Mouse (Mus musculus): ENCODE data around the gene Odf4. TPM values are rescaled to one million over a fixed set of nuclear protein-coding genes. Genes with fewer than 3 reads are reported as not detected.
"Not testable (repeated sequence)": the region's sequence is repeated elsewhere in the genome, so short reads cannot be mapped to it uniquely, and the experiment has no call there.

Gene Odf4
- polyA plus RNA-seq (2021) = not detected

- in situ Hi-C loops (cut with MboI; ENCODE audit: low pct_unique_long_range_greater_than_20kb) = no loop called here
- peaks cover 25% of the 10 kb centered on the region for H3K27me3 ChIP-seq
- ChIA-PET CTCF (no interaction called here), POLR2A (interaction anchor here (1.5 kb wide), 1 partner anchor 13 kb away, joined by 4 read pairs; no protein-coding TSS in a partner anchor)
- DNase-seq (ENCODE audit: low read depth, low spot score) (no peak), ATAC-seq (no peak)
- TF ChIP-seq CTCF (IDR thresholded peaks at IDR 0.05) = no peak
Measured at GRCm38 (mm10) chr11:68926981-68927380, at the start of gene Odf4. Gene Odf4 (minus strand): TSS chr11:68927081.

- POLR2A ChIA-PET = no interaction called here
- in situ Hi-C loops (cut with MboI; ENCODE audit: low pct_unique_long_range_greater_than_20kb) = no loop called here
- DNase-seq (ENCODE audit: low read depth, low spot score) = no peak
- no peak for TF ChIP-seq CTCF (IDR thresholded peaks at IDR 0.05)
- H3K27me3 ChIP-seq = no peaks in the 10 kb centered on the region
- CTCF ChIA-PET = interaction anchor here (1.2 to 2.1 kb wide), 4 partner anchors 8 to 73 kb away, joined by 3 to 9 read pairs (median 6); partner anchors contain the start of gene Slc25a35
- ATAC-seq = no peak
Measured at GRCm38 (mm10) chr11:68975601-68976000, 48.7 kb upstream of the Odf4 start.

GRCm38 (mm10) chr11:68975085-68975484, 48.2 kb upstream of the Odf4 start, which contains the start of gene Rangrf:
Gene Rangrf (minus strand): TSS chr11:68975185.
- no peak for TF ChIP-seq CTCF (IDR thresholded peaks at IDR 0.05)
- ATAC-seq (no peak), DNase-seq (ENCODE audit: low read depth, low spot score) (no peak)
- in situ Hi-C loops (cut with MboI; ENCODE audit: low pct_unique_long_range_greater_than_20kb) = no loop called here
- CTCF ChIA-PET = interaction anchor here (1.4 to 2.1 kb wide), 3 partner anchors 8 to 71 kb away, joined by 3 to 9 read pairs (median 9); partner anchors contain the start of gene Slc25a35
- POLR2A ChIA-PET = no interaction called here
- H3K27me3 ChIP-seq = no peaks in the 10 kb centered on the region

DNA sequence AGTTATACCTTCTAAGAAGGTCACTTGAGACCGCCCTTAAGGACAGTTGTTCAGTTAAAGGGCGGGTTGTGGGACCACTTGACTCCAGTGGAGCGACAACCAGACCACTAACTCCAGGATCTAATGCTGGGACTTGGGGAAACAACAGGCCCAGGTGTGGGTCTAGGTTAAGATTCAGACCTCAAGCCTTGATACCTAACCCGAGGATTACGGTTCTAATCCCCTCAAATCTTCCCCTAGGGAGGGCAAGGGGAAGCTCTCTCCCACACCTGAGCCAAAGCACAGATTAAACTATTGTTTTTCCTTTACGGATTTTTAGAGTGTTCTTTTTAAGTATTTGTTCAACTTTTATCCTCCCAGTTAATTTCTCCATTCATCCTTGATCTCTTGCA, 47.2 kb upstream of the Odf4 start:
- DNase-seq (ENCODE audit: low read depth, low spot score) (no peak), ATAC-seq (no peak)
- POLR2A ChIA-PET = no interaction called here
- no peaks in the 10 kb centered on the region for H3K27me3 ChIP-seq
- TF ChIP-seq CTCF (IDR thresholded peaks at IDR 0.05) = no peak
- in situ Hi-C loops (cut with MboI; ENCODE audit: low pct_unique_long_range_greater_than_20kb) = loop anchor here (5.0 kb wide), 1 partner anchor 72 kb away; the partner anchor contains the start of gene Rpl26
- CTCF ChIA-PET = no interaction called here

- DNase-seq (ENCODE audit: low read depth, low spot score); CTCF ChIA-PET; POLR2A ChIA-PET; H3K27me3 ChIP-seq: not testable (repeated sequence)
- in situ Hi-C loops (cut with MboI; ENCODE audit: low pct_unique_long_range_greater_than_20kb) = loop anchor here (5.0 kb wide), 1 partner anchor 71 kb away; the partner anchor contains the start of gene Rpl26
- peak; percentile 68 for ATAC-seq
Measured at GRCm38 (mm10) chr11:68973250-68974058, 46.6 kb upstream of the Odf4 start.

DNA sequence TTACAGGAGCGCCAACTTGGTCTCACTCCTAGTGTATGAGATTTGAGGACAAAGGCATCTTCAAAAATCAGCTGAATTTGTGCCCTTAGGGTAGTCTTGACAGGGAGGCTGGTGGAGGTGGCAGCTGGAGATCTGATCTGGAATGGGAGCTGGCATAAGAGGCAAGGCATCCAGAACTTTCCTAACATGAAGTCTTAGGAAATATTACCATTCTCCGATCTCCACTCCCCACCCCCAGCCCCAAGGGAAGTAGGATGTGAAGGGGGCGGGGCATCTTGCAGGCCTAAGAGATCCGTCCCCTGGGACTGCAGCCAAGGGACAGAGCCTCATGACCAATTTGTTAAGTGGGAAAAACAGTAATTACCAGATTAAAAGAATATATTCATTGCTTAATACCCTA, 43.4 kb upstream of the Odf4 start:
- ATAC-seq = no peak
- POLR2A ChIA-PET = no interaction called here
- CTCF ChIA-PET = no interaction called here
- TF ChIP-seq CTCF (IDR thresholded peaks at IDR 0.05) = no peak
- in situ Hi-C loops (cut with MboI; ENCODE audit: low pct_unique_long_range_greater_than_20kb) = loop anchor here (5.0 kb wide), 1 partner anchor 68 kb away; the partner anchor contains the start of gene Rpl26
- DNase-seq (ENCODE audit: low read depth, low spot score) = no peak
- H3K27me3 ChIP-seq = no peaks in the 10 kb centered on the region

- TF ChIP-seq CTCF (IDR thresholded peaks at IDR 0.05) = no peak
- in situ Hi-C loops (cut with MboI; ENCODE audit: low pct_unique_long_range_greater_than_20kb) = no loop called here
Measured at GRCm38 (mm10) chr11:68968752-68969151, 41.9 kb upstream of the Odf4 start.

DNA sequence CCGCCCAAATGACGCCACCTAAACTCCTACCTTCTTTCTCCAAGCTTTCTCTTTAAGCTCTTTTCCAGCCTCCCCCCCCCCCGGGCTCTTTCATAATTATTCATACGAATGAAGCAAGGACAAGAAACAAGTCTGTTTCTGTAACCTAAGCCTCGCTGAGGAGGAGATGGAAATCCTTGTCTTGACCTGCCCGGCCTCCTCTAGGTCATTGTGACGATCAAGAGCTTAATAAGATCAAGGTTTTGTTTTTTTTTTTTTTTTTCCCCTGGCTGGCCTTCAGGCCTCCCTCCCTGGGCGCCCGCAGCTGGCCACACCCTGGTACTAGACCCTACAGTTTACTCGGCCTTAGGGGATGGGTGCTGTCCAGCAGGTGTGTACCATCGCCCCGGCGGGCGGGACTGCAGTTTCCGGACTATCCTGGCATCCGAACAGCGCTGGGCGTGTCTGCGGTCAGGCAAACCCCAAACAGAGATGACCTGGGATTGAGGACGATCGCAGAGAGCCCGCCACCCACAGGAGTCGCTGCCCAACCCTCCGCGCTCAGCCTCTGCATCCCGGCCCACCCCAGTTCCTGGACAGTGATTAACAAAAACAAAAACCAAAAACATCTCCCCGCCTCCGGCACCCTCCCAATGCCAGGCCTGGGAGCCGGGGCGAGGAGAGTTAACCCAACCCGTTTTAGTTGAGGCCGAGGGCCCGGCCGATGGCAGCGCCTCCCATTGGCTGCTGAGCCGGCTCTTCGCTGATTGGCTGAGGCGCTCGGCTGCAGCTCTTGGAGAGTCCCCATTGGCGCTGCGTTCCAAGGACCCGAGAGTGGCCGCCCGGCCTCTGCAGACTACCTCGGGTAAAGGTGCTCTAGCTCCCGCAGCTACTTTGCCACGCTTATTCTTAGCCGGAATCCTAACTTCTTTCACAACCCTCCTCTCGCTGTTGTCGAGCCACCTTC, 40.7 kb upstream of the Odf4 start, which contains the start of gene Slc25a35:
Gene Slc25a35, plus strand, starts transcription at position 795 of the 946 bp plus-strand sequence.
- in situ Hi-C loops (cut with MboI; ENCODE audit: low pct_unique_long_range_greater_than_20kb) = no loop called here
- no peak for TF ChIP-seq CTCF (IDR thresholded peaks at IDR 0.05)
- ATAC-seq = peak; percentile 93
- H3K27me3 ChIP-seq = no peaks in the 10 kb centered on the region
- ChIA-PET CTCF (interaction anchor here (1.1 to 2.2 kb wide), 5 partner anchors 8 to 28 kb away, joined by 3 to 9 read pairs (median 3); partner anchors contain the start of gene Rangrf), POLR2A (interaction anchor here (0.5 to 0.7 kb wide), 2 partner anchors 26 to 1264 kb away, joined by 3 read pairs; no protein-coding TSS in a partner anchor)
- no peak for DNase-seq (ENCODE audit: low read depth, low spot score)

More at GRCm38 (mm10) chr11:68968752-68969151, 41.9 kb upstream of the Odf4 start:
- DNase-seq (ENCODE audit: low read depth, low spot score) = no peak
- CTCF ChIA-PET = no interaction called here
- H3K27me3 ChIP-seq = no peaks in the 10 kb centered on the region
- no peak for ATAC-seq
- POLR2A ChIA-PET = no interaction called here

GRCm38 (mm10) chr11:68966554-68966953, 39.7 kb upstream of the Odf4 start:
- no peak for DNase-seq (ENCODE audit: low read depth, low spot score)
- no peak for ATAC-seq
- ChIA-PET POLR2A (no interaction called here), CTCF (interaction anchor here (1.0 to 2.2 kb wide), 5 partner anchors 9 to 27 kb away, joined by 3 to 9 read pairs (median 3); partner anchors contain the start of gene Rangrf)
- no peaks in the 10 kb centered on the region for H3K27me3 ChIP-seq
- no peak for TF ChIP-seq CTCF (IDR thresholded peaks at IDR 0.05)
- in situ Hi-C loops (cut with MboI; ENCODE audit: low pct_unique_long_range_greater_than_20kb) = no loop called here

GRCm38 (mm10) chr11:68965845-68966244, 39.0 kb upstream of the Odf4 start:
- ChIA-PET POLR2A (no interaction called here), CTCF (interaction anchor here (0.8 to 2.2 kb wide), 6 partner anchors 10 to 46 kb away, joined by 3 to 10 read pairs (median 3); no protein-coding TSS in a partner anchor)
- H3K27me3 ChIP-seq = no peaks in the 10 kb centered on the region
- ATAC-seq (no peak), DNase-seq (ENCODE audit: low read depth, low spot score) (no peak)
- no peak for TF ChIP-seq CTCF (IDR thresholded peaks at IDR 0.05)
- in situ Hi-C loops (cut with MboI; ENCODE audit: low pct_unique_long_range_greater_than_20kb) = no loop called here
